Mouse (Mus musculus) cortical plate, adult 2 months (tissue): ENCODE measurements around the gene Cdc14b. TPM values are rescaled to one million over a fixed set of nuclear protein-coding genes. Genes with fewer than 3 reads are reported as not detected.
A peak's percentile ranks its signal among the peaks of the same experiment; 100 is the strongest.

Experiments
- H3K27ac ChIP-seq: fragments of 200-500 bp; 2 replicates; pipeline ENCODE4 v1.5.1; 2012; ENCODE audit warnings: low read length, control low read depth, inconsistent platforms; ENCODE audit not compliant: insufficient read depth
- H3K4me1 ChIP-seq: fragments of 200-500 bp; 2 replicates; pipeline ENCODE4 v1.6.1; 2011; ENCODE audit warnings: low read length; ENCODE audit not compliant: control insufficient read depth, insufficient read depth
- H3K4me3 ChIP-seq: fragments of 200-500 bp; 2 replicates; pipeline ENCODE4 v1.5.1; 2011; ENCODE audit warnings: mild to moderate bottlenecking, low read length, control low read depth; ENCODE audit not compliant: insufficient read depth
- CTCF ChIP-seq: fragments of 200-500 bp; IDR thresholded peaks from 2 replicates; pipeline ENCODE4 v1.5.1; 2011; ENCODE audit warnings: mild to moderate bottlenecking, control low read depth, low read length; ENCODE audit not compliant: insufficient read depth; ENCODE audit errors: extremely low read depth
- POLR2A ChIP-seq: fragments of 200-500 bp; IDR thresholded peaks from 2 replicates; pipeline ENCODE4 v1.6.1; 2011; ENCODE audit warnings: mild to moderate bottlenecking, low read length, control low read depth; ENCODE audit not compliant: insufficient read depth; ENCODE audit errors: extremely low read depth
- polyA plus RNA-seq: library from polyadenylated mRNA; depleted of rRNA; stranded (reverse); fragments of >200 nt; gene quantifications from 2 replicates; pipeline ENCODE4 v1.2.3, GENCODE M21; 2012; rRNA removed

The Cdc14b gene
- polyA plus RNA-seq, 1 experiment, result 9.8 TPM

DNA sequence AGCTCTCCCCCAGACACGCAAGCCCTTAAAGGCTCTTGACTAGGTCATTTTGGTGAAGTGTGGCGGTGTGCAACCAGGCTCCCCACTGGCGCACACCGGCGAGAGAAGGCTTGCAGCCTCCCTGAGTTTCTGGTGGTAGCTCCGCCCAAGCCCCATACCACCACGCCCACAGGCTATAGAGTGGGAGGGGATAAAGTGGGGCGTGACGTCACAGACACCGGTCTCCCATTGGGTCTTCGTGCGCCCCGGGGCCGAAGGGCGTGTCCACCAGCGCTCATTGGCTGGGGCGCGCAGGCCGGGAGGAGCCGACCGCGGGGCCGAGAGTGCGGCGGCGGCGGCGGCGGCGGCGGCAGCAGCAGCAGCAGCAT, 113.6 kb downstream of the Cdc14b start, which contains the start of gene Habp4:
Gene Habp4 (plus strand): TSS at position 277 of the 368 bp plus-strand sequence.
- TF ChIP-seq POLR2A, result peak; percentile 28; the same call in 1 of the 2 replicates
- TF ChIP-seq CTCF, result no peak
- peaks cover 2% of the 10 kb centered on the region; the same call in 1 of the 2 replicates for H3K4me1 ChIP-seq
- peak within 1 kb of the TSS; percentile 90 for H3K4me3 ChIP-seq
- peak within 1 kb of the TSS; percentile 58 for H3K27ac ChIP-seq

DNA sequence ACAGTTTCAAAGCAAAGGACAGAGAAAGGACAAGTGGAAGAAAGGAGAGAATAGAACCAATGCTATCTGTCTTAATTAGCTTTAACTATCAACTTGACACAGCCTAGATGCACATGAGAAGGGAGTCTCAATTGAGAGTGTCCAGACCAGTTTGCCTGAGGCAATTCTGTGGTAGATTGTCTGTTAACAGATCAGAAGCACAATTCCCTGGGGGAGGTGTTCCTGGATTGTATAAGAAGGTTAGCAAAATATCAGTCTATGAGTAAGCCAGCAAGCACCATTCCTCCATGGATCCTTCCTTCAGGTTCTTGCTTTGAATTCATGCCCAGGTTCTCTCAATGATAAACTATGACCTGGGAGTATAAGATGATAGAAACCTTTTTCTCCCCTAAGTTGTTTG, 118.1 kb downstream of the Cdc14b start:
- H3K4me1 ChIP-seq, result no peaks in the 10 kb centered on the region
- no peak overlapping the region for H3K27ac ChIP-seq
- no peak overlapping the region for H3K4me3 ChIP-seq
- TF ChIP-seq POLR2A (no peak), CTCF (no peak)

DNA sequence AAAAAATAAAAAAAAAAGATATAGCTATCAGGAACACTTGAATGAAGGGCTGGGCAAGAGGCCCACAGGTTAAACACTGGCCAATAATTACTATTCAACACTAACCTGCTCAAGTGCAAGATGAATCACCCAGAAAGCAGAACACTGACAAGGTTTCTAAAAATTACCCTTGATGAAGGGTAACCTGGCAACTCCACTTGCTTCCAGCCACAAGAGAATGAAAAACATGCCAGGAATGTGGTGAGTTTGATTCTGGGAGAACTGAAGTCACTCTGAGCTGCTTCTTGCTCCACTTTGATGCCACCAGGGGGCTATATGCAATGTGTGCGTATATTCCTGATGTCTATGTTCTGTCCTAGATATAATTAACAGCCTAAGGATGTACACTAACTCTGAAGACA, 119.9 kb downstream of the Cdc14b start:
- H3K4me1 ChIP-seq, result no peaks in the 10 kb centered on the region
- peak; percentile 11; the same call in 1 of the 2 replicates for TF ChIP-seq CTCF
- TF ChIP-seq POLR2A, result no peak
- H3K27ac ChIP-seq, result no peak overlapping the region
- H3K4me3 ChIP-seq, result no peak overlapping the region

DNA sequence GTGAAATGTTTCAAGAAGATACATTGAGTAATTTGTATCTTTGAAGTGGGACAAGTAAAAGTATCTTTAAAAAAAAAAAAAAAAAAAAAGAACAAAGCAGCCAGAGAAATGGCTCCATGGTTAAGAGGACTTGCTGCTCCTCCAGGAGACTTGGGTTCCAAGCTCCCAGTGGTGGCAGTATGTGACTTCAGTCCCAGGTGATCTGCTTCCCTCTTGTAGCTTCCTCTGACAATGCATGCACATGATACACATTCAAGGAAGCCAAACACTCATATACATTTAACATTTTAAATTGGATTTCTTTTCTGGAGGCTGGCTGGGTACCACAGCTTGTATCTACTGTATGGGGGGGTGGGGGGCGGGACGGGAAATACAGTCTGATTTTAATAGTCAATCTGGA, 120.4 kb downstream of the Cdc14b start:
- H3K4me1 ChIP-seq, result no peaks in the 10 kb centered on the region
- TF ChIP-seq CTCF (no peak), POLR2A (no peak)
- H3K27ac ChIP-seq, result no peak overlapping the region
- H3K4me3 ChIP-seq, result no peak overlapping the region

DNA sequence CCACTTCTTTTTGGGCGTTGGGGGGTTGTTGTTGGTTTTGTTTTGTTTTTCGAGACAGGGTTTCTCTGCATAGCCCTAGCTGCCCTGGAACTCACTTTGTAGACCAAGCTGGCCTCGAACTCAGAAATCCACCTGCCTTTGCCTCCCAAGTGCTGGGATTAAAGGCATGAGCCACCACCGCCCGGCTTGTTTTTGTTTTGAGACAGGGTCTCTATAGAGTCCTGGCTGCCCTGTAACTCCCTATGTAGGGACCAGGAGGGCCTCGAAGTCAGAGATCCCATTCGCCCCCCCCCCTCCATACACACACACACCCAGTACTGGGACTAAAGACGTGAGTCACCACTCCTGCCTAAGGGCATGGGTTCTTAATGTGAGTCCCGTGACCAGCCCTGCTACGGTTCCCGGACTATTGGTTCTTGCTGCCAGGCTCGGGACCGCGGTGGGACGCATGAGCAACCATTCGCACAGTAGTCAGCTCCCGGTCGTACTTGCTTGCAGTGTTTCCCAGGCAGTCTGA, 121.3 kb downstream of the Cdc14b start:
- TF ChIP-seq CTCF (no peak), POLR2A (no peak)
- no peak overlapping the region for H3K27ac ChIP-seq

DNA sequence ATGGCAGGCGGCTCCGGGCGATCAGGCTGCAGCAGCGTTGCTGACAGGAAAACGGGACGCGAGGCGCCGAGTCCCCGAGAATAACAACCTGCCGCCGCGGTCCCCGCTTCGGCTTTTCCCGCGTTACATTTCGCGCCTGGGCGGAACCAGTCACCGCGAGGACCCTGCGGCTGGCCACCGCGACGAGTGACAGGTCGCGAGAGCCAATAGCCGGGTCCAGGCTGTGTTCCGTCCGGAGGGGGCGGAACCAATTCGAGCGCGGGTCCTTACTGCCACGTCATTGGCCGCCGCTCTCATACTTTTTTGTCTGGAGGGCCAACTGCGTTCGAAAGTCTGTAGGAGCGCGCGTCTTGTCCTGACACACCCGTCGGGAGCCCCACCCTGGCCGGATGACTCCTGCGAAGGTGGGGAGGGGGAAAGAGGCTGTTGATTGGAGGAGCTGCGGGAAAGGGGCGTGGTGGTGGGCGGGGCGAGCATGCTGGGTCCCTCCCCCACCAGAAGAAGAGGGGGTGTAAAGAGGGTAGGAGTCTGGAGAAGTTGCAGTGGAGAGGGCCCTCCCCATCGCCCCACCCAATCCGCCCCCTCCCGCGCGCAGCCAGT, 121.9 kb downstream of the Cdc14b start, which contains the start of gene Zfp367:
Gene Zfp367 (minus strand): TSS at position 120 of the 600 bp plus-strand sequence.
- peak within 1 kb of the TSS; percentile 25; the same call in 1 of the 2 replicates for H3K27ac ChIP-seq
- TF ChIP-seq POLR2A, result no peak
- TF ChIP-seq CTCF, result no peak
- no peaks in the 10 kb centered on the region for H3K4me1 ChIP-seq
- H3K4me3 ChIP-seq, result peak within 1 kb of the TSS; percentile 88

More for the DNA sequence above, 121.3 kb downstream of the Cdc14b start:
- H3K4me1 ChIP-seq, result no peaks in the 10 kb centered on the region
- peak overlapping the region; percentile 88; the same call in 1 of the 2 replicates for H3K4me3 ChIP-seq

DNA sequence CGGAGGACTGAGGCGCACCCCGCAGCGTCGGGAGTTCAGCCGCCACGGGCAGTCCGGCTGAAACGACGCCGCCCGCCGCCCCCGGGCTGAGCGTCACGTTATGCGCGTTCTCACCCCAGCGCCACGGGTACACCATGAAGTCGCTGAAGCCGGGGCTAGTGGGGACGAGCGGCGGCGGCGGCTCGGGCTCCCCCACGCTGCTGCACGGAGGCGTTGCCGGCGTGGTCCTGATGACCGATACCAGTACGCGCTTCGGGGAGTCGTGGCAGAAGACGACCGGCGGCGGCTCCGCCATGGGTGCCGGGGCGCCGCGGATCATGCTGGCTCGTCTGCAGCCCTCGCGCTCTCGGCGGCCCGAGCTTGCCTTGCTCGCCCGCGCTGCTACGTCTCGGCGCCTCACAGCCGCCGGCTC, 122.4 kb downstream of the Cdc14b start:
- Histone ChIP-seq H3K27ac (peak overlapping the region; percentile 25; the same call in 1 of the 2 replicates), H3K4me3 (peak overlapping the region; percentile 88), H3K4me1 (no peaks in the 10 kb centered on the region)
- TF ChIP-seq CTCF (no peak), POLR2A (no peak)

DNA sequence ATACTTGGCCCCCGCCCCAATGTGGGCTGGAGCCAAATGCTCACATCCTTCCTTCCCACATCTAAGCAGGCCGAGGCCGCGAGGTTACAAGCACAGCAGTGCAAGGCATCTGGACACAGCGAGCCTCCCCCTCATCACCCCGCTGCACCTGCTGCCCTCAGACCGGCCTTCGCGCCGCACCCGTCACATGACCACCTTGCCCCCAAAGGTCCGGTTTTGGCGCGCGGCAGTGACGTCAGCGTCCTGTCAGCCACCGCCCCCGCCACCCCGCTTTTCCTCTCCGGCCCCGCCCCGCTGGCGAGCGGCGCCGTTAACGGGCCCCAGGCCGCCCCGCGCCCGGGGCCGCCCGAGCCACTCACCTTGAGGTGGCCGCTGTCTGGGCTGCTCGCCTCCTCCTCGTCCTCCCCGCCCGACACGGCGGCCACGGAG, 122.8 kb downstream of the Cdc14b start:
- Histone ChIP-seq H3K27ac (peak overlapping the region; percentile 25; the same call in 1 of the 2 replicates), H3K4me3 (peak overlapping the region; percentile 88), H3K4me1 (no peaks in the 10 kb centered on the region)
- TF ChIP-seq POLR2A (peak; percentile 39; the same call in 1 of the 2 replicates), CTCF (no peak)

DNA sequence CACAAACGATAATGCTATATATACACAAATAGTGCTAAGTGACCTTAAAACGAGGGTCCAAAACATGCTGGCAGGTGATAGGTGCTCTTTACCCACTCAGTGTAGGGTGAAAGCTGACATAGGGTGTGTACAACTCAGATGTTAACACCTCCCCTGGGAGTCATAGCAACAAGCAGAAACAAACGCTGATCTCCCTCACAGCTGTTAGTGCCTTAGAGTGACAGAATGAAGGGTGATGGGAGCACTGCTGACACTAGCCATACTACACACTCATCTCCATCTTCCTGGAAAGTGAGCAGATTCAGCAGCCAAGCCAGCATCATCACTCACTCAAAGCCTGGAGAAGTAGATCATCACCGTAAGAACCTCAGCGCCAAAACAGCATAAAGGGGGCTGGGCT, 125.0 kb downstream of the Cdc14b start:
- TF ChIP-seq POLR2A (no peak), CTCF (no peak)
- no peaks in the 10 kb centered on the region for H3K4me1 ChIP-seq
- no peak overlapping the region for H3K4me3 ChIP-seq
- no peak overlapping the region for H3K27ac ChIP-seq

Other genes starting within 250 kb of the Cdc14b start
- not detected in 2 replicates for gene Hsd17b3, start 186.1 kb downstream of the Cdc14b start, polyA plus RNA-seq
- 1.5 and 1.6 TPM in 2 replicates for gene Slc35d2, start 145.9 kb downstream of the Cdc14b start, polyA plus RNA-seq
- gene Zfp367, start 122.1 kb downstream of the Cdc14b start, polyA plus RNA-seq, result 31.9 and 34.6 TPM in 2 replicates
- gene Habp4, start 113.5 kb downstream of the Cdc14b start, polyA plus RNA-seq, result 203 and 210 TPM in 2 replicates
- 12.2 and 12.5 TPM in 2 replicates for gene Aaed1, start 37.4 kb upstream of the Cdc14b start, polyA plus RNA-seq
- 121 and 125 TPM in 2 replicates for gene Ctsl, start 95.6 kb upstream of the Cdc14b start, polyA plus RNA-seq
- 13.1 and 13.5 TPM in 2 replicates for gene Cdk20, start 157.0 kb upstream of the Cdc14b start, polyA plus RNA-seq
- gene Fam240b, start 222.5 kb upstream of the Cdc14b start, polyA plus RNA-seq, result not detected in 2 replicates